Mouse (Mus musculus) forelimb bud, embryonic 11.5 days (tissue): ENCODE measurements around the gene Fam189a2.

Experiments
- DNase-seq: peaks from one replicate; pipeline ENCODE4 v3.0.0-alpha.2; 2012; ENCODE audit warnings: low read depth, low spot score

Fam189a2 gene

DNA sequence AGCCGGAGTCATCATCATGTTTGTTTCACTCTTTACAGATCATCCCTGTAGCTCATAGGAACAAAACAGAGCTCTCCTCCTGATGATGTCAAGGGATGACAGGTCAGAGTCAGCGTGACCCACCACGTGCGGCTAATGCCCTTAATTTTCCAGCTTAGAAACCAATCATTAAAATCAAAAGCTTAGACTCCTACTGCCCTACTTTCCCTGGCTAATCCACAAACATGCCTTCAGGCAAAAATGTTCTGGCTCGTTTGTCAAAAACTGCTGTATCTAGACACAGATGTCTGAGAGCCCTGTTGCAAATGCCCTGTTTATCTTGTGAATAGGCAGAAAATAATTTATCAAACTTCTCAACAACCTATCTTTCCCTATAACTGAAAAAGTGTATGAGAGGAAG is 4.9 kb downstream of the Fam189a2 start:
- DNase-seq, result no peak

DNA sequence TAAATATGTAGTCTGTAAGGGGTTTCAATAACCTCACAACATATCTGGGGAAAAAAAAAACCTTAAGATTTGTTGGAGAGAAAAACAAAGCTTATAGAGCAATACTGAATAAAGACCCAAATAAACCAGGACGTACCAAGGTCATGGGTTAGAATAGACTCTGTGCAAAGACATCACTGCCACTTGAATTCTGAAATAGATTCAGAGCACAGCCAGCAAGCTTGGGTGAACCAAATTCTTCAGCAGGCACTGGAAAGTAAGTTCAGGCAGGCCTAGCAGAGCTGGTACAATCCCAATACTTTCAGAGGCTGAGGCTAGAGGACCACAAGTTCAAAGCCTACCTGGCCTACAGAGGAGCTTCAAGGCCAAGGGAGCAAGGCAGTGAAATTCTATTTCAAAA is 6.2 kb downstream of the Fam189a2 start:
- DNase-seq, result no peak

DNA sequence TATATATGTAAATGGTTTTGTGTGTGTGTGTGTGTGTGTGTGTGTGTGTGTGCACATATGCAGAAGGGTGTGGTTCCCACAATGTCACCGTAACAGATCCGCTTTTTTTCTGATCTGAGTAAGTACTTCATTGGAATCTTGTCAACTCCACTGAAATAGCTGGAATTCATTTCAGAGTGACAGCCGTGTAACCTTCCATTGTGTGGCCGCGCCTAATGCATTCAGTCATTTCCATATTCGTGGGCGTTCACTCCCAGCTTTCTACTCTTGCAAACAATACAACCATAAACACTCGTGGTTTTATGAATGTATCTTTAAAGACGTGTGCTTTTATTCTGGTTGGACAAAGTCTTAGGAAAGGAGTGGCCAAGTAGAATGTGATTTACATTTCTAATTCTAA is 6.7 kb downstream of the Fam189a2 start:
- DNase-seq, result no peak

DNA sequence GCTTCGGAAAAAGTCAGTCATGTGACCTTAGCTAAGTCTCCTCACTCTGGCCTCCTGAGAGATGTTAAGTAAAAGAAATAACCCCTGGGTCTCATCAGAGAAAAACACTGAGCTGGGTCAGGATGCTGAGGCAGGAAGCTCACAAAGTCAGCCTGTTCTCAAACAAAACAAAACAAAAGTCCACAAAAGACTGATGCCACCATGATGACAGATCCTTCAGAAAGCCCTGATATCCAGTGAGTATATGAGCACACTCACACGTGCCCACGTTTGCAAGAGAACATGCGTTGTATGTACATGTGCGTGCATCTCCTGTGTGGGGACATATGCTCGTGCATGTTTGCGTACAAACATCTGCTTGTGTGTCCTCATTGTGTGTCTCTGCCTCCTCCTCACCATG is 7.5 kb downstream of the Fam189a2 start:
- no peak for DNase-seq

DNA sequence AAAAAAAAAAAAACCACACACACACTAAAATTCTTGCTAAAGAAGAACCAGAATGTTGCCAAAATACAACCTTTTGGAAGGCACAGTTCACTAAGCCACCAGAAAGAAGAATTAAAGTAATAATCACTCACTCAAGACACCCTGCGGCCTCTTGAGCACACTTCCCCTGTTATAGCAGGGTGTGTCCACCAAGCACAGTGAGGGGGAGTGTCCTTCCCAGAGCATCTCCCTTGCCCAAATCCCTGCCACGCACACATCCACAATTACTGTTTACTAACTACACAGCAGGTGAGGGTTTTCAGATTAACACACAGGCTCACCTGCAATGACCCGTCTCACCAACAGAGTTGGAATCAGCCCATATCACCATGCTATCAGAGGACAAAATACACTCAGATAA is 8.0 kb downstream of the Fam189a2 start:
- no peak for DNase-seq

DNA sequence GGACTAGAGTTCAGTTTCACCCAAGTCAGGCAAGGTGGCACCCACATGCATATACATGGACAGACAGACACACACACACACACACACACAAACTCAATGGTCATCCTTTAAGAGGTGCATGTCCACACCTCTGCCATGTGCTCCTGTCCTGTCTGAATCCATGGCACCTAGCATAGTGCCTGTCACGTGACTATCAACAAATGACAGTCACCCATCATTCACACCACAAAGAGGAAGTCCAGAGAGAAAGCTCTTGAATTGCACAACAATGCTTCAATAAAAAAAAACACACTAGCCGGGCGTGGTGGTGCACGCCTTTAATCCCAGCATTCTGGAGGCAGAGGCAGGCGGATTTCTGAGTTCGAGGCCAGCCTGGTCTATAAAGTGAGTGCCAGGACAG is 8.5 kb downstream of the Fam189a2 start:
- no peak for DNase-seq

DNA sequence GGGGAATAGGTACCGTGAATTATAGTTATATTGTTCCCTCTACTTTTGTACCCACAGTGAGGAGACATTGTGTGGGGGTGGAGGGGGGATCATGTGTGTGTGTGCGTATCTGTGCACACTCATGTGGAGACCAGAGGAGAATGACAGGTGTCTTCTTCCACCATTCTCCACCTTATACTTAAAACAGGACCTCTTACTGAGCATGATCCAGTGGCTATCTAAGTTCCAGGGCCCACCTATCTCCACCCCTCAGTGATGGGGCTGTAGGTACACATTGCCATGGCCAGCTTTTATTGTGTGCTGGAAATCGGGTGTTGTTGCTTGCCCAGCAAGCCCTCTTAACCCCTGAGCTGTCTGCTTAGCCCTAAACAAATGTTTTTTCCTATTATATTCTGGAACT is 10.1 kb downstream of the Fam189a2 start:
- DNase-seq, result no peak

DNA sequence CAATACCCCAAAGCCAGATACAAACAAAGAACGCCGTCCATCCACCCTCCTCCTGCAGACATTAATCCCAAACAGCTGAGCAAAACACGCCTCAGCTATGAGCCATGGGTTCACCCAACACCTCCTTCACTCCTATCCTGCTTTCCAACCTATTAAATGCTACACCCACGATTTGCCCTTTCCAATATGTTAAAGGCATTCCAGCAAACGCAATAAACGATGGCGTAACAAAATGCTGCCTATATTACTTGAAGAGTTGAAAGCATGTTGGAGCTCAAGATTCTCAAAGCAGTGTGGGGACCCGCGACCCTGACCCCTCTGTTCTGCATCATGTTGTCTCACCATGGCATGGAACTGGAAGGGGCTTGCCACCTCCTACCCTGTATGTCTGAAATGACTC is 11.2 kb downstream of the Fam189a2 start:
- DNase-seq, result no peak

DNA sequence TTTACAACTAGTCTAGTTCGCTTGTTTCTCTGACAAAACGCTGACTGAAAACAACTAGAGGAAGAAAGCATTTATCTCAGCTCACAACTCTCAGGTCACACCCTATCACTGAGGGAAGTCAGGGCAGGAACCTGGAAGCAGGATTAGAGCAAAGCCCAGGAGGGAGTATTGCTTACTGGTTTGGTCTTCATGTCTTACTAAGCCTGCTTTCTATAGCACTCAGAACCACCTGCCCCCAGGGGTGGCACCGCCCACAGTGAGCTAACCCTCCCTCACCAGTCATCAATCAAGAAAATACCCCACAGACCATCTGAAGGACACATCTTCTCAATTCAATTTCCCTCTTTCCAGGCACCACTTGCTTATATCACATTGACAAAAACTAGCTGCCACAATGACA is 12.4 kb downstream of the Fam189a2 start:
- DNase-seq, result no peak

DNA sequence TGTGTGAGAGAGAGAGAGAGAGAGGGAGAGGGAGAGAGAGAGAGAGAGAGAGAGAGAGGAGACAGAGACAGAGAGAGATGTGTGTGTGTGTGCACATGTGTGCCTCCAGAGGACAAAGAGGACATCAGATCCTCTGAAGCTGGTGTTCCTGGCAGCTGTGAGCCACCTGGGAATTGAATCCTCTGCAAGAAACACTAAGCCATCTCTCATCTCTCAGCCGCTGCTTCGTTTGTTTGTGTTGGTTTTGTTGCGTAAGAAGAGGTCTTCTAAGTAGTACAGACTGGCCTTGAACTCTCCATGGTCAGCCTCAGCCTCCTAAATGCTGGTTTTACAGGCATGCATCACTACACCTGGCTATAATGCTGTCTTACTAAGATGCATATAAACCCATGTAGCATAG is 12.9 kb downstream of the Fam189a2 start:
- DNase-seq, result no peak

DNA sequence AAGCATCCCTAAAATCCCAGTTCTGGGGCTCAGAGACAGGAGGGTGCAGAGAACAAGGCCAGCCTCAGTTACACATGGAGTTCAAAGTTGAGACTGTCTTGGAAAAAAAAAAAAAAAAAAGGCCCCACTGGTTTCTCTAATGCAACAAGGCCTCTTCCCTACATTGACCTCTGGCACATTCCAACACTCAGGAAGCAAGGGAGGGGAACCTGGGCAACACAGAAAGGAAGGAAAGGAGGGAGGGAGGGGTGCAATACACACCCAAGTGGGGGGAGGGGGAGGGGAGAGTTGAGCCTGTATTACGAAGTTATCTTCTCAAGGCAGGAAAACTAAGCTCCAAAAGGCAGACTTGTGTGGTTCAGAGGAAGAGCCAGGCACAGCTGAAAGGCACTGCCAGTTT is 13.4 kb downstream of the Fam189a2 start:
- DNase-seq, result no peak

DNA sequence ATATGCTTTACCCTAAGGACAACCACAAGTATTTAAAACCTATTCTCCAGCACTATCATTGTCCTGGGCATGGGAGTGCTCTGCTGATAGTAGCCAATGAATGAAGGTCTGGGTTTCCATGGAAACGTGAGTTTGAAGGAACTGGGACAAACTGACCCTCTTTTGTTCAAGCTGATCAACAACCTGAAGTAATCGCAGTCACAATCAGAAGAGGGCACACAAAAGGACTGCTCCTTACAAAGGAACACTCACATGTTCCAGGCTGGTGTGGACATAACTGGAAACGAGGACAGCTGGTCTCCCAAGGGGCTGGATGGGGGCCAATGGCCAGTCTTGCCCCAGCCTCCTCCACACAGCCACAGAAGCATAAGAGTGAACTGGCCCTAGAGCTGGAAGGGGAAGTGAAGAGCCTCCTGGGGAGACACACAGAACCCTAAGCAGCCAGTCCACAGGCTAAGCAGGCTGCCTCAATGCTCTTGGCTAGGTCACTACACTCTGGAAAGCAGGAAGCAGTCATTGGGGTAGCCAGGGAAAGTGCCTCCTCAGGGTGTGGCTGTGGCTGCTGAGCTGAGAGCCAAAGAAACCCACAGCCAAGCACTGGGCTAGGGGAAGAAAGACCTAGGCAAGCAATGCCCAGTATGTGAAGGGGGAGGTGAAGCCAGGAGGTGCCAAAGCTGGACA is 14.0 kb downstream of the Fam189a2 start:
- DNase-seq, result no peak

DNA sequence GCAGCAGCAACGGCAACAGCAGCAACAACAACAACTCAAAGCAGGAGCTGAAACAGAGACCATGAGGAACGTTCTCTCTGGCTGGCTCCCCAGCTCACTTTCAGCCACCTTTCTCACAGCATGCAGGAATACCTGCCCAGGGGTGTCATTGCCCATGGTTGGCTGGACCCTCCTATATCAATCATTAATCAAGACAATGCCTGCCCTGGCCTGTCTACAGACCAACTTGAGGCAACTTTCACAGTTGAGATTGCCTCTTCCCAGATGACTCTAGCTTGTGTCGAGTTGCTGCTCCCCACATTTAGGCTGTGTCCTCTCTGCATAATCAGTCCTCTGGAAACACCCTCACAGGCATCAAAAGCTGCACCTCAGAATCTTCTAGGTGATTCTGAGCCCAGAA is 17.6 kb downstream of the Fam189a2 start:
- no peak for DNase-seq

DNA sequence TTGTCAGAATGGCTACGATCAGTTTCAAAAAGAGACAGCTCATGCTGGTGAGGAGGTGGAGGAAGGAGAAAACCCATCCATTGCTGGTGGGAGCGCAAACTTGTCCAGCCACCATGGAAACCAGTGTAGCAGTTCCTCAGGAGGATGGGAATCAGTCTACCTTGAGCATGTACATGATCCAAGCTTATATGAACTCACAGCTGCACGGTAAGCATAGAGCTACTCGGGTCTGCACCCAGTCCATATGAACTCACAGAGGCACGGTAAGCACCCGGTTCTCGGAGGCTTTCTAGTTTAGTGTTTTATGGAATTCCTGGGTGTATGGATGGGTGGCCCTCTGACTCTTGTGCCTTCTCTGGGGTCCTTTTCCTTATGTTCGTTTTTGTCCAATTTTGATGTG is 18.3 kb downstream of the Fam189a2 start:
- DNase-seq, result no peak

DNA sequence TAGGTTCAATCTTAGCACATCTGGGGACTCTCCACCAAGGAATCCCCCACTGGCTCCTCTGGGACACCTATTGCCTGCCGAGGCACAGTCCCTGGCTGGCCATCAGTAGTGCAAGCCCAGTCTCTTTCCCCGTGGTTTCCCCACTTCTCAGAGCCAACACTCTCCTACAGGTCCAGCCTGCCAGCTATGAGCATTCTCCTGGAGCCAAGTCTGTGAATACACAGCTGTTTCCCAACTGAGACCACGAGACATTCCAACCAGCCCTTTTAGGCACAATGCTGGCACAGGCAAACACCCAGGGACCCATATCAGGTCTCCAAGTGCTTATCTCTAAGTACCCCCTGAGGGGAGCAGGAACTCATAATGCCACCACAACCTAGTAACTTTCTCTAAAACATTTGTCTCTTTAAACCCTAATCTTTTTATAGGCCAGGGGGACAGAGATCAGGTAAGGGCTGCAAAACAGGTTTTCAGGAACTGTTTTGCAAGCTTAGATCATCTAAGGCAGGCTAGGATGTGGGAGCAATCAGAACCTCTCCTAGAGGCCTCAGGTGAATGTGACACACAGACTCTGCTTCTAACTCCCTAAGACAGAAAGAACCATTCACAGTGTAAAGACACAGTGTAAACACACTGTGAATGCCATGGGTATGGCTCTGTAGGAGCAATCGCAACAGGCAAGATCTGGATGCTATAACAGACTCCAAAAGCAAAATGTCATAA is 23.0 kb downstream of the Fam189a2 start:
- no peak for DNase-seq

DNA sequence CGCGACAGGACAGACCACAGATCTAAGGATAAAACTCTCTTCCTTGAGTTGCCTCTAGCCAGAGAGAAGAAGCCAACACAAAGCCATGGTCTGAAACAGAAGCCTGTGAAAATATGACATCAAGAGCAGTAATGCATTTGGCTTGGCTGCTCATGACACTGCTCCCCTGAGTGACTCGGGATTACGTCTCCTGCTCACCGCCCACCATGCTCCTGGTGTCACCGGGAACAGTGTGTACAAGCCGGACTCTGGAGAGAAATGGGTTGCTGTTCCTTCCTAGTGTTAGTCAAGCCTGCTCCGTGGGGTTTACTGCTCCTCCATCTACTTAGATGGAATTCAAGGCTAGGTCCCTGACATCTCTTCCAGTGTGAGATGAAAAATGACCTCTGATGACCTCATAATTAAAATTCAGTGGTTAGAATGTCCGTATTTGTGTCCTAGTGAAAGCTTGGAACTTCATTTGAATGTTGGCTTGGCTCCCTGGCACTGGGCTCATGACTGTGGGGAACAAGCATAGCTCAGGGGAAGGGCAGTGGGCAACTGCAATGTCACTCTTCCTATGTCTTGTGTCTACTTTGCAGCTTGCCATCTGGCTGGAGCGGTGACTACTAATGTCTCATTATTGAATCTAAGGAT is 23.7 kb downstream of the Fam189a2 start:
- no peak for DNase-seq

DNA sequence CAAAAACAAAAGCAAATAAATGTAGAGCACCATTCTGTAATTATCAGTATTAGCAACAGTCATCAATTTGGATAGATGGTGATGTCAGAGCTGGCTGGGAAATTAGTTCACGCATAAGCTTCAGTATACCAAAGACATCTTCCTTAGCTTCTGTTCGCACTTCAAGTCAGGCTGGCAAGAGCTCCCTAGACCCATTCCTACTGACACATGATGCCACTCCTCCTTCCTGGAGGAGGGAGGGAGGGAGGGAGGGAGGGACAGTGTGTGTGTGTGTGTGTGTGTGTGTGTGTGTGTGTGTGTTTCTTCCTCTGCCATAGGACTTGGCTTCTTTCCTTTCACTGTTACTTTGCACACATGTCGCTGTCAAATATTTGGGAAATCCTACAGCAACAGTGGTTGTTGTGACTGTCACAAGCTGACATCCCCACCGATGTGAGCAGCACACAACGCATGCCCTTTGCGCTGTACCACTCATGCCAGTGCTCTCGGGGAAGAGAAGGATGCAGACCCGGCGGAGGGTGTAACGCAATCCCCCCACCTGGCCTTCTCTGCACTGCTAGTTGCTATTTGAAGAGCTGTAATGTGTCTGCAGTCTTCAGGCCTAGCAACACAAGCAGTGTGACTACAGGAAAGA is 34.9 kb downstream of the Fam189a2 start:
- no peak for DNase-seq

DNA sequence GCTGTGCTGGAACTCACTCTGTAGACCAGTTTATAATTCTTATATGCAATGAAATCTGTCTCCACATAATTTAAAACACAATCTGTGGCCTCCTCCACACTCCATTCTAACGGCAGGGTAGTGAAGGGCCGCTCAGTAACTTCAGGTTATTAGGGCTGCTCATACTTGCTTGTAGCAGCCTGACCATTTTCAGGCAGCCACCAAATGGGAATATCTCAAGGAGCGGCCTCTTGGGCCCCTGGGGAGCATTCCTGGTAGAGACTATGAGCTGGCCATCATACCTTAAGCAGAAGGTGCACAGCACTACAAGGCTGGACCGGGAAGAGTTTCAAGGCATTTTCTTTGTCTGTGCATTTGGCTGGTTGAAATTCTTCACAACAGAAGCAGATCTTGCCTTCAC is 42.7 kb downstream of the Fam189a2 start:
- no peak for DNase-seq

DNA sequence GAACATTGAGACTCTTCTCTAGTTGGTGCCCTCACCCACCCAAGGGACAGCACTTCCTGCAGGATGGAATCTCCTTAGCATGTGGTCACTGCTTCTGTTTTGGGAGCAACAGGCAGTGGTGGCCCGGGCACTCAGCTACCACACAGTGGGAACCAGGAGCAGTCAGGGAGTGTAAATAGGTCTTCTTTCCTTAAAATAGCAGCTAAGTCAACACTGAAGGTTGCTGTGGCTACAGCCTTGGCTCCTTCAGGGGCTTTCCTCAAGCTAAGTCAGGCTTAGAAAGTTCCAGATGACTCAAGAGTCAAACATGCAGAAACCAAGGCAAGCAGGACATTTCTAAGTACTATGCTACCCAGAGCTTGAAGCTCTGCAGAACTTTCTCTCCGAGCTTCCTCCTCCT is 43.5 kb downstream of the Fam189a2 start:
- no peak for DNase-seq

DNA sequence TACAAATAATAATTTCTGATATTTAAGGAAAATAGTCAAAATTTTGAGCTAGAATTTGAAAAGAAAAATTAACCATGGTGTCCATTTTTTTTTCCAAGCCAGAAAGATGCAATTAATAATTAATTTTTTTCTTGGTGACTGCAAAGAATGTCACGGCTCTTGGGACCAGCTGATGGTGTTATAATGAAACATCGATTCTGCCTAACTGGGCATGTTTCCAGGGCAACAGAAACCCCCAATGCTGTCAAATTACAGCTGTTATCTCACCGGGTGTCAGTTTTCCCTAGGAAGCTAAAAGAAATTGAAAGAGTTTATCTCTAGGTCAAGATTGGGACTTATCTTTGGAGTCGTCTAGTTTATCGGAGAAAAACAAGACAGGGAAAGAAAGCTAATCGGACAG is 46.6 kb downstream of the Fam189a2 start:
- DNase-seq, result no peak

DNA sequence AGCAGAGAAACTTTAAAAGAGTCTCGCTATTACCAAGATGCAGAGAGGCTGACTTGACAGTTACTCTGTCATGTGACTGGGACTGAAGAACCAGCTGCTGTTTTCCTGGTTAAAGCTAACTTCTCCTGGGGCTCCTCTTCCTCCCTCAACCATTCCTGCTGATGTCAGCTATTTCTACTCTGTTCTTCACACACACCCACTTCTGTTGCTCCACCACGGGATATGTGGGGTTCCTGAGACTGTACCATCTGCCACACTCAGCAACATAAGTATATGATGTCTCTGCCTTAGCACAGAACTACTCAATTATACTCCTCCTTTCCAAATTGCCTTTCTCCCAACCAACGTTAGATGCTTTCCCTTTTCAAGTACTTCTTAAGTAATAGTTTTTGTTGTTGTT is 50.2 kb downstream of the Fam189a2 start:
- no peak for DNase-seq

DNA sequence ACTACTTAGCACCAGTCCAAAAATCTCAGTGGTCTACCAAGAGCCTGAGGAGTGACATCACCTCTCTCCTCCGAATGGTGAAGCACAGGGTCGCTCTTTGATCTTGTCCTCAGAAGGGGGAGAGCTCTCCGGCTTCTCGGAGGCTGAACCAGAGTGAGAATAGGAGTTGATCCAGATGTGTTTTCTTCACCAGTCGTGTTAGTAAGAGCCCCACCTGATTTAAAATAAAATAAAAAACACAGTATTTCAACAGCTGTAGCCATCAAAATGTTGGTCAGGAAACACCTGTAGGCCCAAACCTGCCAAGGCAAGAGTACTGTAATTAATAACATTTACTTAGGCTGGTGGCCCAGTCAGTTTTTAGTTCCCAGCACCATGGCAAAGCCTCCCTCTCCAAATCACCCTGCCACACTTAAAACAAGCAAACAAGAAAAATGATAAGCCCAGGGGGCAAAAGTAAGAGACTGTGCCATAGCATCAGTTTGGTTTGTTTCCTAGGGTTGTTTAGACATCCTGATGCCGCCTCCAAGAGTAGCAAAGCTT is 52.8 kb downstream of the Fam189a2 start:
- no peak for DNase-seq
